Mouse (Mus musculus) liver, embryonic 15.5 days (tissue): Measurements from ENCODE around the gene Chrna10. TPM values are rescaled to one million over a fixed set of nuclear protein-coding genes. Genes with fewer than 3 reads are reported as not detected.

Experiments used
- ATAC-seq: fragments of 200-750 bp; cut with Nextera tagmentation; 2 replicates; pipeline ENCODE4 v1.8.0; 2017; ENCODE audit warnings: moderate number of reproducible peaks, mild to moderate bottlenecking, moderate library complexity; ENCODE audit not compliant: insufficient read depth
- H3K27ac ChIP-seq: fragments of 300-500 bp; sonication (generic); replicated peaks from 2 replicates; pipeline ENCODE4 v1.5.1; 2015; ENCODE audit warnings: mild to moderate bottlenecking, inconsistent platforms
- H3K27me3 ChIP-seq: fragments of 300-500 bp; sonication (generic); 2 replicates; pipeline ENCODE4 v1.6.1; 2015; ENCODE audit warnings: mild to moderate bottlenecking, inconsistent platforms
- H3K36me3 ChIP-seq: fragments of 300-500 bp; sonication (generic); replicated peaks from 2 replicates; pipeline ENCODE4 v1.6.1; 2015; ENCODE audit warnings: moderate library complexity, mild to moderate bottlenecking, inconsistent platforms
- H3K4me1 ChIP-seq: fragments of 300-500 bp; sonication (generic); replicated peaks from 2 replicates; pipeline ENCODE4 v1.6.1; 2015; ENCODE audit warnings: inconsistent platforms
- H3K4me2 ChIP-seq: fragments of 300-500 bp; sonication (generic); 2 replicates; pipeline ENCODE4 v1.6.1; 2015; ENCODE audit warnings: moderate library complexity, mild to moderate bottlenecking, inconsistent platforms
- H3K4me3 ChIP-seq: fragments of 300-500 bp; sonication (generic); replicated peaks from 2 replicates; pipeline ENCODE4 v1.5.1; 2015; ENCODE audit warnings: mild to moderate bottlenecking, inconsistent platforms
- H3K9ac ChIP-seq: fragments of 300-500 bp; sonication (generic); 2 replicates; pipeline ENCODE4 v1.6.1; 2015; ENCODE audit warnings: moderate library complexity, mild to moderate bottlenecking, inconsistent platforms
- H3K9me3 ChIP-seq: fragments of 300-500 bp; sonication (generic); replicated peaks from 2 replicates; pipeline ENCODE4 v1.6.1; 2016; ENCODE audit warnings: inconsistent platforms
- WGBS: fragments of 180-500 bp; shearing (Covaris S2); methylation state at CpG from one replicate; pipeline ENCODE4 v1.1.7; 2015; ENCODE audit warnings: mixed read lengths; ENCODE audit not compliant: insufficient replicate concordance; 5-methylcytosine and 5-hydroxymethylcytosine counted together
- polyA plus RNA-seq: library from polyadenylated mRNA; unstranded; fragments of >200 nt; fragmentation: Nextera tagmentation; extraction: Ambion mirVana; gene quantifications from 2 replicates; pipeline ENCODE4 v1.2.1, GENCODE M21; 2015

Chrna10 gene
- polyA plus RNA-seq, result not detected in 2 replicates

DNA sequence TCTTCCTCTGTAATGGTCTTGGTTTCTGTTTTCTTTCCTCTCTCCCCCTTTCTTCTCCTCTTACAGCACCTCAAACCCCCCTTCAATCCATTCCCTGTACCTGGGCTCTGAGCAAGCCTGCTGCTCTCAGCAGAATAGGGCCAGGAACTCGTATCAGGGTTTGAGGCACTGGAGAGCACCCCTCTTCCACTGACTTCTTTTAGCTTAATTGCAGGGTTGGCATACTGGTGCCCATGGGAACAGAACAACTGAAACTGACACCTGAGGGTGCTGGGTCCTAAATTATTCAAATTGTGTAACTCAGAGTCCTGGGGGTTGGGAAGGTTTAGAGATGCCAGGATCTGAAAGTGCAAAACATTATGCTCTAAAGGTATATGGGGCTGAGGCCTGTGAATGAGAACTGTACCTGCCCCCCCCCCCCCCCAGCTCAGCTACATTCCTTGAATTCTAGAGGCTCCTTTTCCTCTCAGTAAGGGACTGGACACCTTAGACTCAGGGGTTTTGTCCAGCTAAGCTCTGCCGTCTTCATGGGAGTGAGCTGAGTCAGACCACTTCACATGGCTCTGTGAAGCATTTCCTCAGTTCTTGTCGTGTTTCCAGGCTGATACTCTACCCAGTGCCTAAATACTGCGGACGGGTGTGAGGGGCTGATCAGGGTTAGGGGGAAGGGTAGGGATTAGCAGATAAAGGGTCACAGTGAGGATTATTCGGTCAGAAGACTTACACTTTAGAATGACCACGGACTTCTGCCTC, at the start of gene Chrna10:
Chrna10 (minus strand) TSS at position 250 of the 753 bp plus-strand sequence.
- Histone ChIP-seq H3K4me1 (no peaks in the 10 kb centered on the region), H3K27ac (no peak within 1 kb of the TSS), H3K9ac (no peak within 1 kb of the TSS), H3K27me3 (no peaks in the 10 kb centered on the region), H3K4me2 (no peak within 1 kb of the TSS), H3K4me3 (no peak within 1 kb of the TSS), H3K9me3 (no peaks in the 10 kb centered on the region), H3K36me3 (peaks cover 37% of the 10 kb centered on the region)
- 43% methylated on average over 7 of the region's 7 CpGs for WGBS
- no peak for ATAC-seq

DNA sequence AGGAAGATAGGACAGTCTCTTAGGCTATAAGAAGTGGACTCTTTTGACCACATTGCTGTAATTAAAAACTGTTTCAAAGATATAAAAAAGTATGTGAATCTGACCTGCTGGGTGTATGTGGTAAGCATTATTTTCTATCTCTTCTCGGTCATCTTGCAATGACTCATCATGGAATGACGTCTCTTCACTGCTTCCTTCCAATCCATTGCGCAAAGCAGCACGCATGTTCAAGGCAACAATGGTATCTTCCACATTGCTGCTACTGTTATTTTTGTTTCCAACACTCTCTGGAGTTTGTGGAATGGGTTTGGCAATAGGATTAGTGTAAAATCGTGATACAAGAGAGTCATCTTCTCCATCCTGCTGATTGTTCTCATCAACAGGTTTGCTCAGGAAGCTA, 37.1 kb upstream of the Chrna10 start:
- Histone ChIP-seq H3K4me1 (no peaks in the 10 kb centered on the region), H3K27ac (no peak overlapping the region), H3K27me3 (no peaks in the 10 kb centered on the region), H3K4me2 (no peak overlapping the region), H3K9me3 (no peaks in the 10 kb centered on the region), H3K9ac (no peak overlapping the region), H3K36me3 (peaks cover 72% of the 10 kb centered on the region), H3K4me3 (no peak overlapping the region)
- no peak for ATAC-seq
- WGBS, result 74% methylated on average over 5 of the region's 5 CpGs

DNA sequence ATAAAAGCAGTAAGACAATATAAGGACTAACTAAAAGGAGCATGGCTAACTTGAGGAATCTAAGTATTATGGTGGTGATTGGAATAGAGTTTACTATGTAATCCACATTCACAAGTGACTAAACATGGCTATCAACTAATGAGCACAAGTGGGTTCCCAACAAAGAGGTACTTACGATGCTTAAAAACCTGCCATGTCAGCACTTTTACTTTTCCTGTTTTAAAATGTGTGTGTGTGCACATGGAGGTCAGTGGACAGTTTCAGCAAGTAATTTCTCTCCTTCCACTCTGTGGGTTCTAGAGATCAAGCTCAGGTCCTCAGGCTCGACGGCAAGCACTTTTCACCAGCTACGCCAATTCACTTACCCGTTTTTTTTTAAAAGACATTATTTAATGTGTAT, 21.3 kb upstream of the Chrna10 start:
- 91% methylated on average over 5 of the region's 5 CpGs for WGBS
- Histone ChIP-seq H3K9me3 (no peaks in the 10 kb centered on the region), H3K36me3 (peaks cover 86% of the 10 kb centered on the region)

DNA sequence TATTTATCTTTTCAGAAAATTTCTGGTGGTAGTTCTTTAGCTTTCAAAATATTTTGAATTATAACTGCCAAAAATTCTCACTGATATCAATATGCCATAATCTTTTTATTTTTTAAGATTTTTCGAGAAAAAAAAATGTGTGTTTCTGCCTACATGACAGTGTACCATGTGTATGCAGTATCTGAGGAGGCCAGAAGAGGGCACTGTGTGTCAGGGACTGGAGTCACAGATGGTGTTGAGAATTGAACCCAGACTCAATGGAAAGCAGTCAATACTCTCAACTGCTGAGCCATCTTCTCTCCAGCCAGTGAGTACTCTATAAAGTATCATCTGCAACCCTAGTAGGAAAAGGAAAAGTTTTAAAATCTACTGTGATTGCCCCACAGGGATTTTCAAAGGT, 20.8 kb upstream of the Chrna10 start:
- no peak for ATAC-seq
- H3K36me3 ChIP-seq, result peaks cover 88% of the 10 kb centered on the region
- H3K27ac ChIP-seq, result no peak overlapping the region
- 63% methylated on average over 1 of the region's 1 CpGs for WGBS
- no peaks in the 10 kb centered on the region for H3K4me1 ChIP-seq
- no peak overlapping the region for H3K4me3 ChIP-seq
- H3K27me3 ChIP-seq, result no peaks in the 10 kb centered on the region
- H3K9ac ChIP-seq, result no peak overlapping the region
- no peak overlapping the region for H3K4me2 ChIP-seq
- no peaks in the 10 kb centered on the region for H3K9me3 ChIP-seq

More for the DNA sequence above, 21.3 kb upstream of the Chrna10 start:
- H3K4me3 ChIP-seq, result no peak overlapping the region
- H3K27me3 ChIP-seq, result no peaks in the 10 kb centered on the region
- no peak for ATAC-seq
- no peak overlapping the region for H3K4me2 ChIP-seq
- no peak overlapping the region for H3K27ac ChIP-seq
- H3K9ac ChIP-seq, result no peak overlapping the region
- no peaks in the 10 kb centered on the region for H3K4me1 ChIP-seq

DNA sequence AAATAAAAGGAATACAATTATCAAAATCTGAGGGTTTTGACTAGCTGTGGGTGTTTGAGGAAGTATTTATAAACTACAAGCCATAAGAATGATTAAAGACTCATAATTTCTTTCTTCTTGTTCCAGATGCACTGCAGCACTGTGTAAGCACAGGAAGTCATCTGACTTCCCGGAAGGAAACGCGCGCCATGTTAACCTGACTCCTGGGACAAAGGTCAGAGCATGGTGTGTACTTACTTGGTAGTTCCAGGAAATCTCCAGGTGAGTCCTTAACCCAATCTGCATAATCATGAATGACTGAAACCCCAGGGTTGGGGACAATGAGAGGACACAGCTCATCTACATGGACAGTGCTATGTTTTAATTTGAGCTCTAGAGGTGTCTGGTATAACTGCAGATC, 15.8 kb upstream of the Chrna10 start:
- Histone ChIP-seq H3K4me1 (no peaks in the 10 kb centered on the region), H3K4me2 (no peak overlapping the region), H3K9ac (no peak overlapping the region), H3K9me3 (no peaks in the 10 kb centered on the region), H3K36me3 (peaks cover 86% of the 10 kb centered on the region), H3K27me3 (no peaks in the 10 kb centered on the region), H3K27ac (no peak overlapping the region), H3K4me3 (no peak overlapping the region)
- no peak for ATAC-seq
- 86% methylated on average over 4 of the region's 4 CpGs for WGBS

DNA sequence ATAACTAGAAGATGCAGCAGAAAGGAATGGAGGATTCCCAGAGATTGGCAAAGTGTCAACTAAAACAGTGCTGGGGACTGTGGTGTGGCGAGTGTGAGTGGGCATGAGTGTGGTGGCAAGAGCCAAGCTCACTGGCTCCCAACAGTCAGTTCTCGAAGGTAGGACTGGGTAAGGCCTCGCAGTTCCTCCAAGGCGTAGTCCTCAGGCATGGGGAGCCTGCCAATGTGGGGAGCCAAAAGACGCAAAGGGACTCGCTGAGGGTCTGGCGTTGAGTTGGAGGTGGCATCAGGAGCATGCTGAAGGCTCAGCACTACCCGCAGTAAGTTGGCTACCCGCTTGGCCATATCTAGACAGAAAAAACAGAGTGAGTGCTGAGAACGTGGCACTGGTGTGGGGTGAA, 3.7 kb upstream of the Chrna10 start:
- no peak overlapping the region for H3K4me3 ChIP-seq
- H3K9ac ChIP-seq, result no peak overlapping the region
- no peak overlapping the region for H3K27ac ChIP-seq
- no peak for ATAC-seq
- H3K4me1 ChIP-seq, result no peaks in the 10 kb centered on the region
- no peak overlapping the region for H3K4me2 ChIP-seq
- H3K9me3 ChIP-seq, result no peaks in the 10 kb centered on the region
- no peaks in the 10 kb centered on the region for H3K27me3 ChIP-seq
- 90% methylated on average over 10 of the region's 10 CpGs for WGBS
- peaks cover 73% of the 10 kb centered on the region for H3K36me3 ChIP-seq

DNA sequence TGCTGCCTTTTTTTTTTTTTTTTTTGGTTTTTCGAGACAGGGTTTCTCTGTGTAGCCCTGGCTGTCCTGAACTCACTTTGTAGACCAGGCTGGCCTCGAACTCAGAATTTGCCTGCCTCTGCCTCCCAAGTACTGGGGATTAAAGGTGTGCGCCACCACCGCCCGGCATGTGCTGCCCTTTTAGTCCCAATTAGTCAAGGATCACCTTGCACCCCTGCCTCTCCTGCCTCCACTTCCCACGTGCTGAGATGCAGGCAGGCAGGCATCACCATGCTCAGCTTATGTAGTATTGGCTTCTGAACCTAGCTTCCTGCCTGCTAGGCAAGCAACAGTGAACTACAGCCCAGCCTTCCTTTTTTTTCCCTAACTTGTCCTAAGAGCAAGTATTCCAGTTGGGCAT, 754 bp upstream of the Chrna10 start:
- WGBS, result 69% methylated on average over 6 of the region's 6 CpGs
- no peaks in the 10 kb centered on the region for H3K4me1 ChIP-seq
- H3K9ac ChIP-seq, result no peak overlapping the region

DNA sequence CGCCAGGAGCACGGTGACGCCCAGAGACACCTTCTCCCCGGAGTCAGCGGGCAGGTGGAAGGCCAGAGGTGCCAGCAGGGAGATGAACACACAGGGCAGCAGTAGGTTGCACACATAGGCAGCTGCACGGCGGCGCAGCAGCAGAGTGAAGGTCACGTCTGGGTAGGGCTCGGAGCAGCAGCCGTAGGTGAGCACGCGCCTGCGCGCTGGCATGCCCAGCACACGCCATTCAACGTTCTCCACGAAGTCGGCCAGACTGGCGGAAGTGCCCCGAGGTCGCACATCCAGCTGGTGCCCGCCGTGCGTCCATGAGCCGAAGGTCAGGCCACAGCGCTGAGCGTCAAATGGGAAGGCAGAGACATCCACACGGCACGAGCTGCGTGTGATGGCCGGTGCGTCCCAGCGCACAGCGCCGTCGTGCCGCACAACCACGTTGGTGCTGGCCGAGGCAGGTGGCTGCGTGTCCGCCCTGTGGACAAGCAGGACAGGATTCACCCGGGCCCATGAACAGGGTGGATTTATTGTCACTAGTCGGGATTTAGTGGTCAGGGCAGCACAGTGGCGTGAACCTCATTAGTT, 3.4 kb downstream of the Chrna10 start:
- Histone ChIP-seq H3K9ac (no peak overlapping the region), H3K4me2 (no peak overlapping the region), H3K27me3 (no peaks in the 10 kb centered on the region), H3K36me3 (0 out of 2 replicates have a peak, but pooled peaks cover 2% of the 10 kb centered on the region), H3K4me3 (no peak overlapping the region), H3K9me3 (no peaks in the 10 kb centered on the region), H3K4me1 (no peaks in the 10 kb centered on the region), H3K27ac (no peak overlapping the region)
- no peak for ATAC-seq
- WGBS, result 68% methylated on average over 45 of the region's 45 CpGs

More for the DNA sequence above, 754 bp upstream of the Chrna10 start:
- no peak overlapping the region for H3K4me3 ChIP-seq
- H3K36me3 ChIP-seq, result peaks cover 43% of the 10 kb centered on the region
- no peaks in the 10 kb centered on the region for H3K9me3 ChIP-seq
- ATAC-seq, result no peak
- no peak overlapping the region for H3K27ac ChIP-seq
- no peak overlapping the region for H3K4me2 ChIP-seq
- no peaks in the 10 kb centered on the region for H3K27me3 ChIP-seq

DNA sequence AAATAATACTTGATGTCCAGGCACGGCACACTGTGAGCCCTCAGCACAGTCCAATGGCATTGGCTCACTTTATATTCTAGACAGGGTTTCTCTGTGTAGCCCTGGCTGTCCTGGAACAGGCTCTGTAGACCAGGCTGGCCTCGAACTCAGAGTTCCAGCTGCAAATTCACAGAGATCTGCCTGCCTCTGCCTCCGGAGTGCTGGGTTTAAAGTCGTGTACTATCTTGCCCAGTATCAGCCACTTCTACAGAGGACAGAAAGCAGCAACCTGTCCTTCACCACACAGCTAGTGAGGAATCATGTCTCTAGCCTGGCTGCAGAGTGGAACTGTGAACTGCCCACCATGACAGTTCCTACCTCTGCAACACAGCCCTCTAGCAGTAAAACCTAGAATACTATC, 6.9 kb downstream of the Chrna10 start:
- Histone ChIP-seq H3K27me3 (0 out of 2 replicates have a peak, but pooled peaks cover 6% of the 10 kb centered on the region), H3K4me3 (no peak overlapping the region), H3K36me3 (no peaks in the 10 kb centered on the region), H3K9ac (no peak overlapping the region), H3K4me2 (no peak overlapping the region), H3K4me1 (peaks cover 6% of the 10 kb centered on the region; the same call in 1 of the 2 replicates), H3K27ac (no peak overlapping the region), H3K9me3 (no peaks in the 10 kb centered on the region)
- 52% methylated on average over 4 of the region's 4 CpGs for WGBS
- ATAC-seq, result no peak

DNA sequence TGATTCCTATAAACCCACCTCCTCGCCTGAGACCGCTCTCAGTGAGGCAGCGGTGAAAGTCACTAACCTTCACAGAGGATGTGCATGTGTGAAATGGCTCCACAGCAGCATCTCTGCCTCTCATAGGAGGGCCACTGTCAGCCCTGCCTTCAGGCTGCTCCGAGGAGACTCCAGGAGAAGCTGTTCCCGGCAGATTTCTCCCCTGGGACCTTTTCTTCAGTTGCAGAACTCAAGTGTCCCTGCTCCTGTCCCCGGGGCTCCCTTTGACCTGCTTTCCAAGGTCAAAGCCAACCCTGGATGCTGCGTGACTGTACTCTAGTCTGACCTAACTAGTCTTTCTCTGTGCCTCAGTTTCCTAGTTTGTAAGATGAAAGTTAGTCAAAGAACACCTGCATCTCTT, 7.5 kb downstream of the Chrna10 start, which contains the start of gene Art5:
Art5 (minus strand) TSS at position 319 of the 400 bp plus-strand sequence.
- Histone ChIP-seq H3K4me1 (peaks cover 9% of the 10 kb centered on the region), H3K9ac (no peak within 1 kb of the TSS), H3K9me3 (no peaks in the 10 kb centered on the region), H3K27ac (no peak within 1 kb of the TSS), H3K4me2 (no peak within 1 kb of the TSS), H3K36me3 (no peaks in the 10 kb centered on the region), H3K27me3 (0 out of 2 replicates have a peak, but pooled peaks cover 6% of the 10 kb centered on the region), H3K4me3 (no peak within 1 kb of the TSS)
- 72% methylated on average over 7 of the region's 7 CpGs for WGBS
- no peak for ATAC-seq

DNA sequence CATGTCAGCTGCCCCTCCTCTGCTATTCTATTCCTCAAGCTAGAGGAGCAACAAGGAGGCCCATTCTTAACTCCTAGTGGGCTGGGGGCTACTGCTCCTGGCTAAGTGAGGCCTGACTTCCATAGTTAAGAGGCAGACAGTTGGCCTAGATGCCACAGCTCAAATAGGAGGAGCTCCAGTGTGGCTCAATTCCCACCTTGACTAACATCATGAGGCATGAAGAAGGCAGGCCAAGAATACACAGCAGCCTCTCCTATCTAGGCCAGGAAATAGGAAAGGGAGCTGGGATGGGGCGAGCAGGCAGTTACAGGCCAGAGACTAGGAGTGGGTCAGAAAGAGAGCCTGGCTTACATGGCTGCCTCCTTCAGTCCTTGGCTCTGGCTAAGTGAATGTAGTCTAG, 8.4 kb downstream of the Chrna10 start:
- ATAC-seq, result no peak

More for the DNA sequence above, 8.4 kb downstream of the Chrna10 start:
- H3K36me3 ChIP-seq, result no peaks in the 10 kb centered on the region
- 0 out of 2 replicates have a peak, but pooled peaks cover 6% of the 10 kb centered on the region for H3K27me3 ChIP-seq
- no peak overlapping the region for H3K4me3 ChIP-seq
- H3K4me2 ChIP-seq, result no peak overlapping the region
- H3K9me3 ChIP-seq, result no peaks in the 10 kb centered on the region
- H3K4me1 ChIP-seq, result peaks cover 15% of the 10 kb centered on the region
- H3K9ac ChIP-seq, result no peak overlapping the region
- 51% methylated on average over 1 of the region's 1 CpGs for WGBS
- H3K27ac ChIP-seq, result no peak overlapping the region
